Mouse (Mus musculus) regulatory T cell (primary cell): ENCODE data around the gene Plcl1.

Source experiments
- in situ Hi-C: fragments of 300-600 bp; cut with MboI, MseI; formaldehyde crosslinking; loops from one replicate; pipeline ENCODE4 v1.15.1; 2025; ENCODE audit warnings: high pct_unique_total_duplicates

The Plcl1 gene

DNA sequence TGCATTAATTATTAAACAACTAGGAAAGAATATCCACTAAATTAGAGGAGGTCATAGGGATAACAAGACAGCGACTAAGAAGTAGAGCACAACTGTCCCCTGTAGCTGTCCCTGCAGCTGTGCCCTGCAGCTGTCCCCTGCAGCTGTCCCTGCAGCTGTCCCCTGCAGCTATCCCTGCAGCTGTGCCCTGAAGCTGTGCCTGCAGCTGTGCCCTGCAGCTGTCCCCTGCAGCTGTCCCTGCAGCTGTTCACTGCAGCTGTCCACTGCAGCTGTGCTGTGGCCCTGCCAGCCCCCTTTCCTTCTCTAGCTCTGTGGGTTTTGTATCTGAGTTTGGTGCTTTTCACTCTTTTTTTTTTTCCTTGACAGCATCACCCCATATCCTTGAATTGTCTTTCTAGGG is 118.2 kb downstream of the Plcl1 start:
- in situ Hi-C loops: no loop called here

DNA sequence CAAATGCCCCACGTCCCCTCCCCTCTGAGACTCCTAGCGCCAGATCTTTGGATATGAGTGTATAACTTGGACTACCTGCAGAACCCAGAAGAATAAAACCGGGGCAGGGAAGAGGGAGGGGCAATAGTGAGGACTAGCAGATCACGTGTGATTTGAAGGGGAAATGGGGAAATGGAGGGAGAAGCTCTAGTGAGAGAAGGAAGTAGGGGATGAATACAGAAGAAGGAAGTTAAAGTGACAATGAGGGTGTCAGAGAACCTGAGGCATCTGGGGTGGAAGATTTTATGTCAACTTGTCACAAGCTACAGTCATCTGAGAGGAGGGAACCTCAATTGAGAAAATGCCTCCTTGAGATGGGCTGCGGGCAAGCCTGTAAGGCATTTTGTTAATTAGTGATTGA is 119.4 kb downstream of the Plcl1 start:
- in situ Hi-C loops: no loop called here

DNA sequence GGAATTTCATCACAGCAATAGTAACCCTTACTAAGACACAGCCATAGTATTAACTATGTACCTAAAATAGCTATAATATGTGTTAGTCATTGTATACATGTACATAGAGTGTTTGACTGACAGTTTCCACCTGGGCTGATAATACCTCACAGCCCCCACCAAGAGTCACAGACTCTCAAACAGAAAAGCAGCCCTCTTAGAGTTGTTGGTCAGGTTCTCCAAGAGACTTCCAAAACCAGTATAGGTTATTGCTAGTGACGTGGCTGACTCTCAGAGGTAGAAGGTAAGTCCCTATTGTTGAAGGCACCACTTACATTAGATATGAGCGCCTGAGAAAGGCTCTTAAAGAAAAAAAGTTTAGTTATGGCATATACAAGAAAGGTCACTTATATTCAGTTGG is 120.0 kb downstream of the Plcl1 start:
- in situ Hi-C loops: no loop called here

DNA sequence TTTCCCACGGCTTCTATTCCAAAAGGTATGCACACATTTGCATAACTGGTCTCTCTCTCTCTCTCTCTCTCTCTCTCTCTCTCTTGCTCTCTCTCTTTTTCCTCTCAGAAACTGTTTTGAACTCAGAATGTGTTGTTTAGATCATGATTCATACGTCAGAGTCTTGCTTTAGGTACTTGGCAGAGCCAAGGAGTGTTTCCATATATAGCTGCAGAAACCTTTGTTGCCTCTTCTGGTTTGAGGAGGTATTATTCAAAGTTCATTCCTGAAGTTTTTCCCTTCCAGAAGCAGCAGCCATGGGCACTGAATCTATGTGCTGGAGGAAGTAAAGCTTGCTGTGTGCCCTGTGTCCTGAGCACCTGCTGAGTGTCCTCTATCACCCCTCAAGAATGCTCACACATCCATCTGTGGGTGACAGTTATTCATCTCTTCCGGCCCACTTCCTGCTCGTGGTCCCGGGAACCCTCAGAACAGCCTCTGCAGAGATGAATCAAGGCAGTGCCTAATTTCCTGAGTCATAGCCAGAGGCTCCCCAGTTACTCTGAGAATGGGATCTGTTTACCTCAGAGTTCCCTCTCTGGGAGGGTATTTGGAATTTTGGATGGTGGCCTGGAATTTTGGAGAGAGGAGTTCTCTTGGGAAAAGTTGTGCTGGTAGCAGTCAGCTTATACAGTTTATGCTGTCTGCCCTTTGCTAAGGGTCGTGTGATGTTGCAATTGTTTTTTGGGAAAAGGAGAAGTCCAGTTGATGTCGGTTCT is 123.0 kb downstream of the Plcl1 start:
- in situ Hi-C loops: no loop called here

DNA sequence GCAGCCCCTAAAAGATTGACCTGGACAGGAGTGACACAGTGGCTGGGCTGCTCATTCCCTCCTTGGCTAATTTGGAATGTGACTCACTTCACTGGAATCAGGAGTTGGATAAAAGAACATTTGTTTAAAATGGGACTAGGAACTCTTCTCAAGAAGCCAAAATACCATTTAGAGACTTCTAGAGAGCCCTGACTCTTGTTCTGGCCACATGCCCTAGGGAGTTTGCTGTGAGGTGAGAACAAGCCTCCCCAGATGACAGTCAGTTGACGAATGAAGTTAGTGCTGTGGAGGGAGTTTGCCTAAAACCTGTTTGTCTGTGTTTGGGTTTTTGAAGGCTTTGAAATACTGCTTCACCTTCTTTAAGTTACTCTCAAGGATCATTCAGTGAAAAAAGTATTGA is 128.1 kb downstream of the Plcl1 start:
- in situ Hi-C loops: loop anchor here (5.0 kb wide), 1 partner anchor 47 kb away; no protein-coding TSS in a partner anchor

DNA sequence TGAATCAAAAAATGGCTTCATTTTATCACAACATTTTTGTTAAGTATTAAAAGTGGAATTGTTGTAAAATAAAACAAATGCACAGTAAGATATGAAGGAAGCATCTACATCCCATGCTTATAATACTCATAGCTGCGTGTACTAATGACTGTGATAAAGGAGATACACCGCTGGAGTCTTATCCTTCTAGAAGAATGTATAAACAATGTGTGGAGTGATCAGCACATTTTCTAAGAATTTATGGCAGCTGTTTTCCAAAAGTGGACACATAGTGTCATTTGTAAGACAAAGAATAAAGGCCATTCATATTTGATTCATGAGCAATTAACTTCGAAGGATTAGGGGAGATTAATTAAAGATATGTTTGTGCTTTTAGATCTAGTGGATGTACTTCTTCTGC is 148.7 kb downstream of the Plcl1 start:
- in situ Hi-C loops: no loop called here

DNA sequence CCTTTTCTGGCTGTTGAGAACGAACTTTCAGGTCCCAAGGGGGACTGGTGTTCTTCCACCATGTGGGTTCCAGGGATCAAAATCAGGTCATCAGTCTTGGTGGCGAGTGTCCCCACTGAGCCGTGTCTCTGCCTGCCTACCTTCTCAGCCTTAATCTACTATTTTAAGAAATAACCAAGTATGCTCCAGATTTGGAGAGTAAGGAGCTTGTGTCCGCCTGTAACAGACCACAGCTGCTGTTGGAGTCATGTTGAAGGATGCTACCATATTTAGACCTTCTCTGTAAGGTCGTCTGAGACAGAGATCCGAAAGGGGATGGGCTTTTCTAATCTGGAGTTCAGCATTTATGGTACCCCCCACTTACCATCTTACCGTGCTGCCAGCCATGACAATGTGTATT is 152.2 kb downstream of the Plcl1 start:
- in situ Hi-C loops: no loop called here

DNA sequence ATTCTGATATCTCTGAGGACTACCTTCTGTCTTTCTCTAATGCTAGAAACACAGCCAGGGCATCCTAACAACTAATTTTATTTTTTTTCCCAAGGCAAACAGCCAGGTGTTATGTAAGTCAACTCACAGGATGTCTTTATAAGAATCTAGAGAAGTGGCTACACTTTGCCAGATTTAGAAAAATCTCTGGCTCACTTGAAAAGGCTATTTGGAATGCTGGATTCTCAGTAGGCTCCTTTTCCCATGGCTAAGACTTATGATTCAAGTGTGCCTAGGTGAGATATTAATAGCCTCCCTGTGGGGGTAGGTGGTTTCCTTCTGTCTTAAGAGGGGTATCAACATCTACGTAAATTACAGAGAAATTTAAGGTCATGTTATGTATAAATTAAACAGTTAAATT is 152.7 kb downstream of the Plcl1 start:
- in situ Hi-C loops: no loop called here

DNA sequence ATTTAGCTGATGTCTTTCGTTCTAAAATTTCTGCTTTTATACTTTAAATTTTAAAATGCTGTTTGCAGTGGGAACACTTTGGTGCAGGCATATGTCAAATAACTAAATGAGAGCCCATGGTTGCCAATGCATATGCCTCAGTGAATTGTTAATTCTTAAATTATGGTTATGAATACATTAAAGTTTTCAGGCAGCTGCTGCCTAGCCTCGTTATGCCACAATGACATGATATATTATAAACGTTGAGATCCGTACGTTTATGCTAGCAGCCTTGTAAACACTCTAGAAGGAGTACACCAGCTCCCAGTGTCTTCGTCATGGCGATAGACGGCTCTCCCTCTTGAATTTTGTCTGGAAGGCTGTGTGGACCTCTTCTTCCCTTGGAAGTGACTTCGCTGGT is 154.3 kb downstream of the Plcl1 start:
- in situ Hi-C loops: no loop called here

DNA sequence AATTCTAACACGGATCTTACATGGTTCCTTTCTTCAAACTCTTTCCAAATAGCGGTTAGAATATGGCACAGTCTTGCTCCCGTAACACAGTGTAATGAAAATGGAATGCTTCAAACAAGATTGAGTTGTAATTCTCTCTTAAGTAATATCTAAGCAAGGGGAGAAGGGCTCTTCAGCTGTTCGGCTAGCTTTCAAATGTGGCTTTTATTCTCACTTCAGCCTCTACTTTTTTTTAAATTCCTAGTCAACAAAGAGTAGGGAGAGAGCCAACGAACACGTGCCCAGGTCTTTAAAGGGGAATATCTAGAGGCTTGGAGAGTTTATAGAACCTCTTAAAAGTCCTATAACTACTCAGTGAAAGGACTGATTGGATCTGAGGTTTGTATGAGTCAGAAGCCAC is 160.2 kb downstream of the Plcl1 start:
- in situ Hi-C loops: no loop called here

DNA sequence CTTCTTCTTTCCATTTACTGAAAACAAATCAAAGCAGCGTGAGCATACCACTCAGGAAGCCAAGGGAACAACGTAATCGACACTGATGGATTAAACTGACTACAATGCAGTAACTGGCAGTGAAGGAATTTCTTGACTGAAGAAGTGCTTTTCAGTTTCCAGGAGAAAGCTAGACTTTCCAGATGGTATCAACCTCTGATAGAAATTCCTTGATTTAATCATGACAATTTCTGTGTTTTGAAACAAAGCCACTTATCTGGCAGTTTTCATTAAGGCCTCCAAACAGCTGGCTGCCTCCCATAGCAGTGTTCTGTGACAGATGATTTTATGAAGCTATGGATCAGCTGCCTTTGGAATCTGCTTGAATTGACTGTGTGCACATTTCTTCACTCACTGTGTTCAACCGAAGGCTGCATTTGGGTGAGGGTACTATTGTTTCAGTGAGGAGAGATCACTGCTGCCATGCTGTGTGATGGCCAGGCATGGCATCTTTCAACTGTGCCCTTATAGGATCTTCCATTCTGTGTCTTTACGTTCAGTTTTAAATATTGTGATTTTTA is 162.2 kb downstream of the Plcl1 start:
- in situ Hi-C loops: no loop called here

DNA sequence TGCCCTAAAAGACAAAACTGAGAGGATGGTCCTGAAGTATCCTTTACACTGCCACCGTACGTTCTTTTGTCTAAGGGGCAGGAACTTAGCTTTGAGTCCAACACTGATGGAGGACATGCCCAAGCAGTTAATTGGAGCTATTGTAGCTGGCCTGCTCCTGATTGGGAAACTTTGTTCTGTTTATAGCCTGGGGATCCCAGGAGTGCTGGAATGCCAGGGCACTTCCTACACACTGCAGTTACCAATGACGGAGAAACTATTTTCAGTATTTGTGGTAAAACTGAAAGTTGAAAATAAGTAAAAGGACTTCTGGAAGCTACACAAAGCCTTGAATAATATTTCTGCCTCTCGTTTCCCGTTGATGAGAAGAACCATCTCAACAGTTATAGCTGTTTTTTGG is 164.5 kb downstream of the Plcl1 start:
- in situ Hi-C loops: no loop called here

DNA sequence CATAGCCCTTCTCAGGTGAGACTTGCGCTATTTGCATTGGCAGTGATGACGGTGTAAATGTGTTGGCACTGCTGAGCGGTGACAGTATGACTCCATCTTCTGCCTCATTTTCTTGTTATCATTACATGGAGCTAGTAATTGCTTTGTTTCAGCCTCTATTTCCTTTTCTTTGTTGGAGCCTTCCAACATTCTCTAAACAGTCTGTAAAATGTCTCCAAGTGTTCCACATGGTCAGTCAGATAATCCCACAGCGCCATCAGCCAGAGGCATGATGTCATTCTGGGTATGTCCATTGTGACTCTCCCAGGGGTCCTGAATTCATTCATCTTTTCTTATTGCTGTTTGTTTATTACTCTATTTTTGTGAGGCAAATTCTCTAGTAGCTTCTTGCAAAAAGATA is 165.7 kb downstream of the Plcl1 start:
- in situ Hi-C loops: no loop called here

DNA sequence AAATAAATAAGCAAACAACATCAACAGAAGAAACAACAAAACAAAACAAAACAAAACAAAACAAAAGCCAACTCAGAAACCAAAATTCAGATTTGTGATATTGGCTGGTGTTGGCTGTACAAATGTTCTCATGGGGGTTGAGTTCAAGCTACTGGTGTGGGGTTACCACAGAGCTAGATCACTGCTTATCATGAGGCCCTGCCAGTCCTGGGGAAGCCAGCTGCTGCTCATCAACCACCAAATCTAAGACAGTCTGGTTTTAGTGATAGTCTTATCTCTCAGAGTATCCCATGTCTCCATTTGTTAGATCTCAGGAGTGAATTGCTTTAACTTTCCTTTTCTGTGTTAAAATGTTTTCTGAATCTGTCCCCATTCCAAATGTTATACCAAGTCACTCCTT is 166.5 kb downstream of the Plcl1 start:
- in situ Hi-C loops: no loop called here

DNA sequence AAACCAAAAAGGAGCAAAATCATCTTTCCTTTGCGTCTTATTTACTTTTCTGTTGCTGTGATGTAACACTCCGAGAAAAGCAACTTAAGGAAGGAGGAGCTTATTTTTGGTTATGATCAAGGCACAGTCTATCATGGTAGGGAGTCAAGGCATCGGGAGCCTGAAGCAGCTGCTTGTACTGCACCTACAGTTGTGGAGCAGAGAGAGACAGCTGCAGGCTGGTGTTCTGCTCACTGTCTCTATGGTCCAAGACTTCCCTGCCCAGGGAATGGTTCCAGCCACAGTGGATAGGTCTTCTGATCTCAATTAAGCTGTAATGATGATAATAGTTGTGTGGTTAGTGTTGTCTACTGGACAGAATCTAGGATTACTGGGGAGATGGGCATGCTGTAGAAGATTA is 166.9 kb downstream of the Plcl1 start:
- in situ Hi-C loops: no loop called here

DNA sequence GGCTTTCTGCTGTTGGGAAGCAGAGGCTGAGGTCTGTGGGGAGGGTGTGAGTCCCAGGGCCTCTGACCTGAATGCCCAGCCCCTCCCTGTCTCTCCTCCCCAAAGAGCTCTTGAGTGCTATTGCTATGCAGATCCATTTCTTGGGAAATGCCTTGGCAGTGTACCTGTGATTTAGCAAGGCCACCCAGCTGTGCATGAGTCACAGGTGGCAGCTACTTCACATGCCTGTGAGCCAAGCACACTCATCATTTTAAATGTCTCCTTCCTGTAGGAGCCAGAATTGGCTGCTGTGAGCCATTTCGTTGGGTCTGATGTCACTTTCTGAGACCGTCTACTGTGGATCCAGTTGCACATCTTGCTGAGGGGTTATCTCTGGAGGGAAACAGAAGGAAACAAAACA is 170.2 kb downstream of the Plcl1 start:
- in situ Hi-C loops: no loop called here

DNA sequence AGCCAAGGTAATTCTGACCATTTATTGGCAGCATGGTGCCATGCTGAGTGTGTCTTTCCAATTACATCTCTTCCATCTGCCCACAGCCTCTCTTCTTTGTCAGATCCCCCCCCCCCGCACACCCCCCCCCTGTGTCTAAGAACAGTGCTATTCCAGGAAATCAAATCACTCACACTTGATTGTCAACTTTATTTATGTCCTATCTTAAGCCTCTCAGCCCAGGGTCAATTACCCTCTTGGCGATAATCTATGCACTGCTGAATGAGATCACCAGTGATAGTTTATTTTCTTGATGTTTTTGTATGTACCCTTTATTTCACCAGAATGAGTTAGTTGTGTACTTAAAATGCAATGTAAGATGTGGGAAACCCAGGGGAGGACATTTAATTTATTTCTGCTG is 176.0 kb downstream of the Plcl1 start:
- in situ Hi-C loops: no loop called here

DNA sequence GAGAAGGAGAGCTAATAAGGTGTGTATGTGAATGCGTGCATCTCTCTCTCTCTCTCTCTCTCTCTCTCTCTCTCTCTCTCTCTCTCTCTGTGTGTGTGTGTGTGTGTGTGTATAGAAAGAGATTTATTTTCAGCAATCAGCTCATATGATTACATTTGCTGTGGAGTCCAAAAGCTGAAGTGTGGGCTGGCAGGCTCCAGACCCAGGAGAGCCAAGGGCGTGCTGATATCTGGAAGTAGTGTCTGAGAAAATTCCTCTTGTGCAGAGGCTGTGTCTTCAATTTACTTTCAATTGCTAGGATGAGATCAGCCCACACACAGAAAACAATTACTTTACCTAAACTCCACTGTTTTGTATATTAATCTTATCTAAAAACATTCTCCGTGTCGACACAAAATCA is 179.7 kb downstream of the Plcl1 start:
- in situ Hi-C loops: no loop called here

DNA sequence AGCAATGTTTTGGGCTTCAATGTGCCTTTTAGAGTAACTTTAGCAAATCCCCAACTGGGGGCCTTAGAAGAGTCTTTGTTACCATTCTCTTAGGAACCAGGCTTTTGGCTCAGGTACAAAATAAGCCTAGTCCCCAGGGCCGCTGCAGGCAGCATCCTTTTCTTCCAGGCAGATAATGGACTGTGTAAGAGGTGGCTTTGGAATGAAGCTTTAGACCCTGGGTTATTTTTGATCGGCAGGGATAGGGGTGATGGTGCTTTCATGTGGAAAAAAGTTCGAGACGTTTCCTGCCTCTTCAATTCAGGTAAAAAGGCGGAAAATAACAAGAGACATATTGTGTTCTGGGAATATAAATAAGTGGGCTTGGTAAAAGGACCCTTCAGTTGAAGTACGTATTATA is 182.4 kb downstream of the Plcl1 start:
- in situ Hi-C loops: no loop called here

DNA sequence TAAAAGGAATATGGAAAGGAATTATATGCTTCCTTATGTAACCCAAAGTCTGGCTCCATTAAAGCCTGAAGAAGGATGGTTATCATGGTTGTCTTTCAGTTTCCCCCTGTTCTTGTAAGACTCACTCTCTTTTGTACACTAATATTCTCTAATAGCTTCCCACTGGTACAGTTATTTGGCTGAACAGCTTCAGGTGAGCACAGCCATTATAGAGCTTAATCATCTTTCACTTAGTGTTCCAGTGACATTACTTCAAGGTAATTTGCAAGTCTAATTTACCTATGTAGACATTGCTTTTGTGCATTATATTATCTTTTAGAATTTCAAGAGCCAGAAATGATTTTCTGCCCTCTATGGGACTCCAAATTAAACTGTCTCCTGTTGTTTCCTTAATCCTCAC is 184.3 kb downstream of the Plcl1 start:
- in situ Hi-C loops: no loop called here

DNA sequence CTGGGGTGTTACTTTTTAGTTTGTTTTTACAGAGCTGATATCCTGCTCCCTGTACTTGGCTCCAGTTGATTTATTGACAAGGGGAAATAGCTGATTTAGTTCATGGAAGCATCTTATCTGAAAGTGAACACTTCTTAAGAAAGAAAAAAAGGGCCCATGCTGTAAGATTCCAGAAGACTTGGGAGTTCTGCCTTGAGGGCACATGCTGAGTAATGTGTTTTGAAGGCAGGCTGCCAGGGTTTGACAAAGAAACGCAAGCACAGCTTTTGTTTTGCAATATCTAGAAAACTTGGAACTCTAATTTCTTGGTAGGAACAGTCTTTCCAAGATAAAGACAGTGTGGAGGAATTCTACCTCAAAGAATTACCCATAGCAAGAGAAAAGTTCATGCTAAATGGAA is 194.8 kb downstream of the Plcl1 start:
- in situ Hi-C loops: no loop called here

DNA sequence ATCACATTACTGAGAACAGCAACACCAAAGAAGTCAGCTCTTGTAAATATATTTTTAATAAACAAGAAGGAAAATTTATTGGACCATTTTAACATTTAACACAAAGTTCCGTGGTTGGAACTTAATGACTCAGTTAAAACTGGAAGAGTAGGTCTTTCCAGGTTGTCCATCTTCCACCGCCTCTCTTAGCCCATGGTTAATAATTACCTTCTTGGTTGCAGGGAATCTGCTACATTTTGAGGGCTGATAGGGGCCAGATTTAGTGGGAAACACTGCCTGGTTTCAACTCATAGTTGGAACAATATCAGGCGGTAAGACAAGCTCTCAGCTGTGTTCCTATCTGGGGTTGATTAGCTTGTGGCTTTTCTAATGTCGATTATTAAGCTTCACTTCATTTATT is 198.9 kb downstream of the Plcl1 start:
- in situ Hi-C loops: no loop called here

DNA sequence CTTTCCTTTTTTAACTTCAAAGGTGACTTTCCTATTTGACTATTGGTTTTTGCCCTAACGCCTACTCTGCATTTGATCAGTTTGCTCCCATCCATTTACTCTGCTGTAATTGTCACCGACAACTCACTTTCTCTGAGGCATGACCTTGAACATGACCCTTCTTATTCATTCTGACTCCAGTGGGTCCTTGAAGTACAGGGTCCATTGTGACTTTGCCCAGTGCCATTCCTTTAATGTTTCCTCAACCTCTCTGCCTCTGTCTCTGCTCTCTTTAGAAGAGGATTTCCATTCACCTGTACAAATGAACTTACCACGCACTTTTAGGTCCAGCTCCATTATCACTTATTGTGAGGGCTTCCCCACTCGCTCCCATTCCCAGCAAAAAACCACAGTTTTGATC is 199.7 kb downstream of the Plcl1 start:
- in situ Hi-C loops: no loop called here

DNA sequence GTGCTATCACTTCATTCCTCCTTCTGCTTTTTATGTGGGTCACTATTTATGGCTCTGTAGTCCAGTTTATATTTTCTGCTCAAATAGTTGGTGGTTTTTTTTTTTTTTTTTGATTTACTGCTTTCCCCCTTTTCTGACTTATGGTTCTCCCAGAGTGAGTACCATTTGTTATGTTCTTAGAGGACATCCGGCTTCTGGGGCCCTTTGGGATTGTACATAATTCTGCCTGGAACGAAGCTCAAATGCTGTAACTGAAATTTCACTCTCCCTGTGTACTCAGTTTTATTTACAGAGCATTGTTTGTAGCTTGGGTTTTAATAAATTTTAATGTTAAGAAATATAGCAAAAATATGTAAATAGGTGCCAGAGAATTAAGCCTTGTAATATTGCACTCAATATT is 200.2 kb downstream of the Plcl1 start:
- in situ Hi-C loops: no loop called here
